In the genomic region with DNA sequence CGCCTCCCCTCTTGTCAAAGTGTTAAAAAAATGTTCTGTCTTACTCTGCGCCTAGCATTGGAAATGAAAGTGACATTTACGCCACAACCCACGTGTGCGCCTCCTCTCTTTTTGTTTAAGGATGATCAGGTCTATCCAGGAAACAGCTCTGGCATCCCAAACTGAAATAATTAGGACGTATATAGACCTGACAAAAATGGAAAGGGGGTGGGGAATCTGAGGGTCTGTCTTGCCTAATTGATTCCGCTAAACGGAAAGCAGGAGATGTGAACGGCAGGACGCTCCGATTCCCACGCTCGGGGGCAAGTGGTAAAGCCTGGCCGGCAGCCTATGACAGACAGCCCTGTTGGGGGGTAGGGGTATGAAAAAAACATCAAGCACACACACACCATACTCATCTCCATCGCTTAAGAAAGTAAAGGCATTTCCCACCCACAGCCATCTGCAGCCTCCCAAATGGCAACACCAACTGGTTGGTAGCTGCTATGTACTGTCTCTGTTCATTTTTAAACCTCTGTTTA, we compare ENCODE assay signal across 7 mouse cellular contexts.
DNase-seq lines count a peak whose midpoint lies in the region; ATAC-seq and TF ChIP-seq lines count a peak whose summit lies in the region.

No protein-coding gene starts in this region.

- TF ChIP-seq EP300 in CH12.LX (IDR thresholded peaks at IDR 0.05; ENCODE audit: low read length) = no peak

- WGBS in forebrain, embryonic 15.5 days = 1% methylated on average over 15 of the region's 15 CpGs
- WGBS in thymus, adult 2 months = 7% methylated on average over 15 of the region's 15 CpGs

- no peak for TF ChIP-seq POLR2A in CH12.LX (IDR thresholded peaks at IDR 0.05; ENCODE audit: low read depth, low read length)
- no peak for TF ChIP-seq POLR2A in thymus, adult 2 months (IDR thresholded peaks at IDR 0.05; ENCODE audit: control insufficient read depth, extremely low read depth, insufficient read depth, low read length, poor library complexity)

- dilution Hi-C loops in CH12.LX (cut with MboI; ENCODE audit: extremely low pct_ligation_motif_present, extremely low pct_unique_long_range_greater_than_20kb, low sequenced_read_pairs) = no loop called here

- peak overlapping the region; percentile 93 for H3K4me2 ChIP-seq in CH12.LX (ENCODE audit: insufficient read depth, low read depth, poor library complexity, severe bottlenecking)
- H3K4me2 ChIP-seq in forebrain, embryonic 15.5 days (replicated peaks) = peak overlapping the region; percentile 70

- H3K9ac ChIP-seq in CH12.LX (ENCODE audit: insufficient read depth, low read depth) = peak overlapping the region; percentile 87
- H3K9ac ChIP-seq in forebrain, embryonic 15.5 days (replicated peaks) = peak overlapping the region; percentile 83

- H3K4me3 ChIP-seq in CH12.LX (replicated peaks in 1 of 3; ENCODE audit: low read depth in 2 of 3, low read length in 2 of 3, poor library complexity in 1 of 3) = peak overlapping the region; percentile 59 to 92 (median 78)
- H3K4me3 ChIP-seq in forebrain, embryonic 15.5 days = peak overlapping the region; percentile 61
- H3K4me3 ChIP-seq in thymus, adult 2 months (ENCODE audit: control insufficient read depth, insufficient read depth, low read length) = no peak overlapping the region

- H3K36me3 ChIP-seq in CH12.LX (replicated peaks in 1 of 2; ENCODE audit: control insufficient read depth in 1 of 2, insufficient read depth in 1 of 2, low read length in 1 of 2) = peaks cover 0 to 30% of the 10 kb centered on the region in 2 experiments
- peaks cover 10% of the 10 kb centered on the region; the same call in 1 of the 2 replicates for H3K36me3 ChIP-seq in forebrain, embryonic 15.5 days
- no peaks in the 10 kb centered on the region for H3K36me3 ChIP-seq in thymus, adult 2 months (ENCODE audit: control insufficient read depth, insufficient read depth, low read length)

- peak; percentile 68 for ATAC-seq in forebrain, embryonic 15.5 days (replicated peaks)

- in situ Hi-C loops in CH12.LX (cut with MboI; ENCODE audit: low pct_ligation_motif_present, low pct_unique_long_range_greater_than_20kb, low sequenced_read_pairs) = loop anchor here (10.0 kb wide), 1 partner anchor 605 kb away; no protein-coding TSS in a partner anchor

- H3K27ac ChIP-seq in CH12.LX (ENCODE audit: insufficient read depth, low read depth) = no peak overlapping the region
- H3K27ac ChIP-seq in forebrain, embryonic 15.5 days (replicated peaks) = peak overlapping the region; percentile 97
- no peak overlapping the region for H3K27ac ChIP-seq in thymus, adult 2 months (ENCODE audit: control insufficient read depth, insufficient read depth, low read length)

- no peaks in the 10 kb centered on the region for H3K27me3 ChIP-seq in CH12.LX (replicated peaks)
- no peaks in the 10 kb centered on the region for H3K27me3 ChIP-seq in forebrain, embryonic 15.5 days
- peaks cover 8% of the 10 kb centered on the region for H3K27me3 ChIP-seq in thymus, adult 2 months (ENCODE audit: control insufficient read depth, insufficient read depth, low read length)

- peaks cover 15% of the 10 kb centered on the region for H3K79me2 ChIP-seq in CH12.LX (replicated peaks; ENCODE audit: control insufficient read depth, extremely low read depth, insufficient read depth, poor library complexity, severe bottlenecking)

- no peaks in the 10 kb centered on the region for H3K9me3 ChIP-seq in CH12.LX (replicated peaks; ENCODE audit: low read length)
- no peaks in the 10 kb centered on the region for H3K9me3 ChIP-seq in forebrain, embryonic 15.5 days

- TF ChIP-seq RAD21 in CH12.LX (IDR thresholded peaks at IDR 0.05; ENCODE audit: low read depth, low read length) = no peak

- peaks cover 0 to 24% of the 10 kb centered on the region in 2 experiments; a peak in 2 of 4 replicates for H3K4me1 ChIP-seq in CH12.LX (ENCODE audit: control insufficient read depth in 1 of 2, insufficient read depth in 2 of 2)
- peaks cover 23% of the 10 kb centered on the region for H3K4me1 ChIP-seq in forebrain, embryonic 15.5 days
- H3K4me1 ChIP-seq in thymus, adult 2 months (replicated peaks; ENCODE audit: control insufficient read depth, insufficient read depth, low read length) = peaks cover 2% of the 10 kb centered on the region; the same call in 1 of the 2 replicates

- TF ChIP-seq CTCF in CH12.LX (conservative IDR thresholded peaks at IDR 0.05 in 1 of 2, IDR thresholded peaks at IDR 0.05 in 1 of 2; ENCODE audit: low read depth in 2 of 2, low read length in 2 of 2) = no peak
- no peak for TF ChIP-seq CTCF in thymus, adult 2 months (IDR thresholded peaks at IDR 0.05; ENCODE audit: borderline replicate concordance, control insufficient read depth, extremely low read depth, insufficient read depth, low read length, poor library complexity)

- no peak for DNase-seq in CH12.LX (ENCODE audit: extremely low read depth)
- DNase-seq in brain, embryonic 18.5 days (ENCODE audit: low read depth, low spot score) = peak; percentile 71
- peak; percentile 93 for DNase-seq in layer of hippocampus, adult 9-11 months
- peak; percentile 74 for DNase-seq in neural tube, embryonic 10.5 days (ENCODE audit: extremely low spot score, low spot score)
- no peak for DNase-seq in thymus, adult 2 months
- DNase-seq in ovary, adult 18-20 months (ENCODE audit: low spot score) = no peak

TF ChIP-seq in CH12.LX, 34 proteins besides CTCF, POLR2A, EP300 and RAD21:
- peak; percentile 24 for TF ChIP-seq ZNF384 (IDR thresholded peaks at IDR 0.05; ENCODE audit: low read depth, low read length)
- no peak for TF ChIP-seq USF2 (conservative IDR thresholded peaks at IDR 0.05; ENCODE audit: low read depth, low read length)
- TF ChIP-seq MAX (IDR thresholded peaks at IDR 0.05; ENCODE audit: low read length) = peak; percentile 40; the same call in 1 of the 2 replicates
- no peak for TF ChIP-seq CHD1 (IDR thresholded peaks at IDR 0.05; ENCODE audit: low read depth, low read length)
- peak; percentile 76; the same call in 1 of the 2 replicates for TF ChIP-seq SIN3A (IDR thresholded peaks at IDR 0.05; ENCODE audit: low read length)
- no peak for TF ChIP-seq TBP (conservative IDR thresholded peaks at IDR 0.05; ENCODE audit: low read depth, low read length)
- TF ChIP-seq MYC (IDR thresholded peaks at IDR 0.05; ENCODE audit: low read depth, low read length) = 0 out of 2 replicates have a peak, but pooled peaks have one; percentile 44
- peak; percentile 93 for TF ChIP-seq MXI1 (IDR thresholded peaks at IDR 0.05; ENCODE audit: low read depth, low read length)
- no peak for TF ChIP-seq ZC3H11A (IDR thresholded peaks at IDR 0.05; ENCODE audit: low read depth, low read length)
- no peak for TF ChIP-seq POLR2AphosphoS2 (IDR thresholded peaks at IDR 0.05; ENCODE audit: low read depth, low read length)

Comparison
In these comparisons a context has a peak if more than half of its experiments do, and no peak if none do; other contexts are left out.
1. DNase-seq: peak in brain, embryonic 18.5 days (single experiment), layer of hippocampus, adult 9-11 months (single experiment) and neural tube, embryonic 10.5 days (single experiment); none in CH12.LX (single experiment), thymus, adult 2 months (single experiment) and ovary, adult 18-20 months (single experiment).